Mouse (Mus musculus): ENCODE measurements around the gene Pfdn6. TPM values are rescaled to one million over a fixed set of nuclear protein-coding genes. Genes with fewer than 3 reads are reported as not detected.

The Pfdn6 gene
- total RNA-seq, 2 experiments from 2014 or later, result 51.2 to 67.6 TPM

- no peak overlapping the region for H3K4me3 ChIP-seq
- intact Hi-C loops (cut with DNase I), result no loop called here
- DNase-seq, result peak; percentile 24
- peak; percentile 37 for TF ChIP-seq CTCF (IDR thresholded peaks at IDR 0.05)
- H3K27ac ChIP-seq, result no peak overlapping the region
Observed at GRCm38 (mm10) chr17:33926207-33926932, 13.8 kb downstream of the Pfdn6 start.

GRCm38 (mm10) chr17:33925406-33926116, 14.6 kb downstream of the Pfdn6 start:
- no peak for TF ChIP-seq CTCF (IDR thresholded peaks at IDR 0.05)
- Histone ChIP-seq H3K27ac (no peak overlapping the region), H3K4me3 (no peak overlapping the region)
- intact Hi-C loops (cut with DNase I), result no loop called here
- DNase-seq, result peak; percentile 19

GRCm38 (mm10) chr17:33924577-33925283, 15.4 kb downstream of the Pfdn6 start:
- no peak overlapping the region for H3K27ac ChIP-seq
- TF ChIP-seq CTCF (IDR thresholded peaks at IDR 0.05), result peak; percentile 43
- H3K4me3 ChIP-seq, result no peak overlapping the region
- intact Hi-C loops (cut with DNase I), result no loop called here
- no peak for DNase-seq

- Histone ChIP-seq H3K4me3 (no peak overlapping the region; the same call in none of the 2 replicates), H3K27ac (no peak overlapping the region)
- DNase-seq, result no peak
- intact Hi-C loops (cut with DNase I), result no loop called here
- TF ChIP-seq CTCF (IDR thresholded peaks at IDR 0.05), result no peak
Observed at GRCm38 (mm10) chr17:33921361-33921760, 18.8 kb downstream of the Pfdn6 start.

GRCm38 (mm10) chr17:33920282-33921097, 19.7 kb downstream of the Pfdn6 start:
- peak; percentile 88 for TF ChIP-seq CTCF (IDR thresholded peaks at IDR 0.05)
- DNase-seq, result peak; percentile 87
- peak overlapping the region; percentile 94 for H3K4me3 ChIP-seq
- peak overlapping the region; percentile 89 for H3K27ac ChIP-seq
- intact Hi-C loops (cut with DNase I), result no loop called here

- peak; percentile 89 for DNase-seq
- peak; percentile 46 for TF ChIP-seq CTCF (IDR thresholded peaks at IDR 0.05)
- H3K27ac ChIP-seq, result peak overlapping the region; percentile 89
- H3K4me3 ChIP-seq, result peak overlapping the region; percentile 94
- intact Hi-C loops (cut with DNase I), result no loop called here
Observed at GRCm38 (mm10) chr17:33919351-33920281, 20.5 kb downstream of the Pfdn6 start.

- intact Hi-C loops (cut with DNase I), result no loop called here
- Histone ChIP-seq H3K27ac (peak overlapping the region; percentile 89), H3K4me3 (peak overlapping the region; percentile 94)
- DNase-seq, result peak; percentile 78
- TF ChIP-seq CTCF (IDR thresholded peaks at IDR 0.05), result no peak
Observed at GRCm38 (mm10) chr17:33918293-33919203, 21.6 kb downstream of the Pfdn6 start.

- DNase-seq, result no peak
- TF ChIP-seq CTCF (IDR thresholded peaks at IDR 0.05), result no peak
- intact Hi-C loops (cut with DNase I), result no loop called here
- peak overlapping the region; percentile 89 for H3K27ac ChIP-seq
- H3K4me3 ChIP-seq, result no peak overlapping the region
Observed at GRCm38 (mm10) chr17:33917656-33918292, 22.4 kb downstream of the Pfdn6 start.

- peak overlapping the region; percentile 87 for H3K27ac ChIP-seq
- no peak for TF ChIP-seq CTCF (IDR thresholded peaks at IDR 0.05)
- DNase-seq, result no peak
- intact Hi-C loops (cut with DNase I), result no loop called here
- peak overlapping the region; percentile 82 for H3K4me3 ChIP-seq
Observed at GRCm38 (mm10) chr17:33916847-33917655, 23.1 kb downstream of the Pfdn6 start.

Measured in gastrocnemius, adult 2 months (tissue).